In genomic region chr6:95445036-95445435, GRCm38 (mm10) we compare ENCODE assay signal across 9 mouse cellular contexts.
DNase-seq lines count a peak whose midpoint lies in the region; ATAC-seq and TF ChIP-seq lines count a peak whose summit lies in the region.
"Had no signal": no experiment of that assay in that cellular context is flagged by ENCODE, and none has a peak within 500 bp of the region (broad histone marks: within the 10 kb centered on the region; RNA-seq: fewer than 3 reads in every experiment).

No protein-coding gene starts in this region.

- H3K4me1 ChIP-seq in heart, adult 2 months (ENCODE audit: control insufficient read depth, insufficient read depth, low read length) = no peaks in the 10 kb centered on the region
- H3K4me1 ChIP-seq in heart, embryonic 12.5 days (replicated peaks) = no peaks in the 10 kb centered on the region
- H3K4me1 ChIP-seq in midbrain, embryonic 10.5 days = no peaks in the 10 kb centered on the region

- no peaks in the 10 kb centered on the region for H3K79me2 ChIP-seq in heart, adult 2 months (replicated peaks; ENCODE audit: control insufficient read depth, insufficient read depth, low read length)

- TF ChIP-seq CTCF in heart, adult 2 months (IDR thresholded peaks at IDR 0.05) = no peak

- H3K4me3 ChIP-seq in heart, adult 2 months = no peak overlapping the region
- H3K4me3 ChIP-seq in heart, embryonic 12.5 days = no peak overlapping the region
- H3K4me3 ChIP-seq in midbrain, embryonic 10.5 days = no peak overlapping the region

- no peak overlapping the region for H3K4me2 ChIP-seq in heart, embryonic 12.5 days

- TF ChIP-seq POLR2A in heart, adult 2 months (IDR thresholded peaks at IDR 0.05; ENCODE audit: insufficient read depth, low read depth, low read length) = no peak

- WGBS in heart, adult 2 months = 47% methylated on average over 4 of the region's 4 CpGs
- 73% methylated on average over 4 of the region's 4 CpGs for WGBS in heart, embryonic 12.5 days
- 85% methylated on average over 4 of the region's 4 CpGs for WGBS in midbrain, embryonic 10.5 days

- no peak overlapping the region for H3K27ac ChIP-seq in heart, adult 2 months
- H3K27ac ChIP-seq in heart, embryonic 12.5 days (ENCODE audit: poor library complexity, severe bottlenecking) = no peak overlapping the region
- H3K27ac ChIP-seq in midbrain, embryonic 10.5 days (replicated peaks) = no peak overlapping the region
- H3K27ac ChIP-seq: macrophage had no signal

- peak; percentile 51 to 67 for DNase-seq in heart, adult 2 months
- peak; percentile 8 for DNase-seq in cerebellum, adult 11-12 months
- DNase-seq in heart, postnatal 25 days (ENCODE audit: low spot score) = peak; percentile 4
- peak; percentile 41 for DNase-seq in ovary, postnatal 14 days (ENCODE audit: low spot score)
- DNase-seq in embryo, embryonic 10 days (ENCODE audit: low spot score) = no peak
- DNase-seq in T-cell, adult 2 months (ENCODE audit: low spot score) = no peak
- no peak for DNase-seq in midbrain, embryonic 10.5 days (ENCODE audit: low spot score)

- no peaks in the 10 kb centered on the region for H3K27me3 ChIP-seq in heart, adult 2 months (ENCODE audit: control insufficient read depth, insufficient read depth, low read length)
- H3K27me3 ChIP-seq in heart, embryonic 12.5 days (replicated peaks) = no peaks in the 10 kb centered on the region
- no peaks in the 10 kb centered on the region for H3K27me3 ChIP-seq in midbrain, embryonic 10.5 days (ENCODE audit: low read depth, poor library complexity, severe bottlenecking)

- H3K9me3 ChIP-seq in heart, embryonic 12.5 days (replicated peaks) = peaks cover 3% of the 10 kb centered on the region; the same call in 1 of the 2 replicates
- 0 out of 2 replicates have a peak, but pooled peaks cover 4% of the 10 kb centered on the region for H3K9me3 ChIP-seq in midbrain, embryonic 10.5 days (replicated peaks)

- no peak for ATAC-seq in heart, embryonic 12.5 days (ENCODE audit: insufficient number of reproducible peaks, low FRiP score)

- intact Hi-C loops in heart, adult 2 months (cut with DNase I) = no loop called here
- intact Hi-C loops in heart, postnatal 25 days (cut with DNase I) = no loop called here

- no peak overlapping the region for H3K9ac ChIP-seq in heart, adult 2 months (ENCODE audit: low read depth, low read length)
- no peak overlapping the region for H3K9ac ChIP-seq in heart, embryonic 12.5 days

- no peaks in the 10 kb centered on the region for H3K36me3 ChIP-seq in heart, adult 2 months (ENCODE audit: control insufficient read depth, insufficient read depth, low read length)
- no peaks in the 10 kb centered on the region for H3K36me3 ChIP-seq in heart, embryonic 12.5 days
- no peaks in the 10 kb centered on the region for H3K36me3 ChIP-seq in midbrain, embryonic 10.5 days

- TF ChIP-seq EP300 in heart, adult 2 months (IDR thresholded peaks at IDR 0.05; ENCODE audit: insufficient read depth, low read depth, low read length) = no peak

Comparison
In these comparisons a context has a peak if more than half of its experiments do, and no peak if none do; other contexts are left out.
1. DNase-seq: peak in heart, adult 2 months (2 of 2), cerebellum, adult 11-12 months (single experiment), heart, postnatal 25 days (single experiment) and ovary, postnatal 14 days (single experiment); none in embryo, embryonic 10 days (single experiment), T-cell, adult 2 months (single experiment) and midbrain, embryonic 10.5 days (single experiment).